Mouse (Mus musculus): ENCODE data around the gene Ripor3. TPM values are rescaled to one million over a fixed set of nuclear protein-coding genes. Genes with fewer than 3 reads are reported as not detected.
A peak's percentile ranks its signal among the peaks of the same experiment; 100 is the strongest.

Ripor3 gene
- polyA plus RNA-seq, 1 experiment from 2014 or later, result 8.4 TPM

DNA sequence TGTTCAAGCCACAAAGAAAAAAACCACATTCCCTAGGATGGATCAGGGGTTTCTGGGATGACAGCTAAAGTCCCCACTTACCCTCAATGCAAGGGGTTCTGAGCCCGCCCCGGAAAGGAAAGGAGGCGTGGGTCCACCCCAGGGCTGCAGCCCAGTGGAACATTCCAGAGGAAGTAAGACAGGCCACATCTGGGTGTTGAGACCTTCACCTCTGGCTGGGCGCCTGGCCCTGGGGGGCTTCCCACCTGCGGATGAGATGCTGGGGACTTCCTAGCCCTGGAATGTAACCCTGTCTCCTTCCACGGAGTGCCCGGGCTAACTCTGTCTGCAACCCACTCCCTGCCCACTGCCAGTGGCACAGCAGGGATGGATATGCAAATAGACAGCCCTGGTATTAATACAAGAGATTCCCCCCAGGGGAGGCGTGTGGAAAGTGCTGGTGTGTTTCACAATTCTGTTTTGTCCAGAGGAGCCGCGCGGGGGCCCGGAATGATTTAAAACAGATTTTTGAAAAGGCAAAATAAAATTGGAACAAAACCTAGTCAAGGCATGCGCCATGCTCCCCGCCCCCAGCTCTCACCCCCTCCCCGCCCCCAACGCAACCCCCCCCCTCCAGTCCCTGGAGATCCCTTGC, 38.7 kb upstream of the Ripor3 start:
- Histone ChIP-seq H3K27ac (replicated peaks) (peak overlapping the region; percentile 86), H3K4me1 (peaks cover 63% of the 10 kb centered on the region)
- 8% methylated on average over 16 of the region's 16 CpGs for WGBS

DNA sequence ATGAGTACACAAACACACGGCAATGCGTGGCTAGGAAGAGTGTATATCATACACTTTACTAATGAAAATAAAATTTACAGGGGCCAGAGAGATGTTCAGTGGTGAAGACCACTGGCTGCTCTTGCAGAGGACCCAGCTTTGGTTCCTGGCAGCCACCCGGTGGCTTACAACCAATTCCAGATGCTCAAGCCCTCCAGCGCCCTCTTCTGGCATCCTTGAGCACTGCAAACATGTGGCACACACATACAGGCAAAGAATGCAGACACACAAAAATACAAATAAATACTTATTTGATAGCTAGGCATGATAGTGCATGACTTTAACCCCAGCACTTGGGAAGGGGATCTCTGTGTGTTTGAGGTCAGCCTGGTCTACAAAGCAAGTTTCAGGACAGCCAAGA, 36.0 kb upstream of the Ripor3 start:
- ATAC-seq (ENCODE audit: insufficient number of reproducible peaks, low FRiP score, low TSS enrichment, low read depth), result no peak
- no peaks in the 10 kb centered on the region for H3K9me3 ChIP-seq (replicated peaks)
- H3K9ac ChIP-seq, result no peak overlapping the region
- peak overlapping the region; percentile 22; the same call in 1 of the 2 replicates for H3K4me2 ChIP-seq (replicated peaks)
- H3K27me3 ChIP-seq, result no peaks in the 10 kb centered on the region
- 67% methylated on average over 4 of the region's 4 CpGs for whole genome bisulfite sequencing
- H3K4me3 ChIP-seq (replicated peaks), result no peak overlapping the region
- H3K4me1 ChIP-seq, result peaks cover 77% of the 10 kb centered on the region
- H3K36me3 ChIP-seq, result no peaks in the 10 kb centered on the region
- peak overlapping the region; percentile 90 for H3K27ac ChIP-seq (replicated peaks)

More for the DNA sequence above, 38.7 kb upstream of the Ripor3 start:
- H3K4me3 ChIP-seq (replicated peaks), result peak overlapping the region; percentile 53
- no peaks in the 10 kb centered on the region for H3K36me3 ChIP-seq
- ATAC-seq (ENCODE audit: insufficient number of reproducible peaks, low FRiP score, low TSS enrichment, low read depth), result 0 out of 2 replicates have a peak, but pooled peaks have one; percentile 35
- H3K4me2 ChIP-seq (replicated peaks), result peak overlapping the region; percentile 90
- H3K9me3 ChIP-seq (replicated peaks), result no peaks in the 10 kb centered on the region
- no peak overlapping the region for H3K9ac ChIP-seq
- H3K27me3 ChIP-seq, result no peaks in the 10 kb centered on the region

- peak overlapping the region; percentile 22; the same call in 1 of the 2 replicates for H3K4me2 ChIP-seq (replicated peaks)
- no peak overlapping the region for H3K4me3 ChIP-seq (replicated peaks)
- peaks cover 71% of the 10 kb centered on the region for H3K4me1 ChIP-seq
- H3K27ac ChIP-seq (replicated peaks), result peak overlapping the region; percentile 90
- H3K9ac ChIP-seq, result no peak overlapping the region
- H3K27me3 ChIP-seq, result no peaks in the 10 kb centered on the region
- WGBS, result 7% methylated on average over 5 of the region's 5 CpGs
- ATAC-seq (ENCODE audit: insufficient number of reproducible peaks, low FRiP score, low TSS enrichment, low read depth), result peak; percentile 81
- H3K9me3 ChIP-seq (replicated peaks), result no peaks in the 10 kb centered on the region
- H3K36me3 ChIP-seq, result no peaks in the 10 kb centered on the region
Observed at GRCm38 (mm10) chr2:168045771-168046170, 35.4 kb upstream of the Ripor3 start.

DNA sequence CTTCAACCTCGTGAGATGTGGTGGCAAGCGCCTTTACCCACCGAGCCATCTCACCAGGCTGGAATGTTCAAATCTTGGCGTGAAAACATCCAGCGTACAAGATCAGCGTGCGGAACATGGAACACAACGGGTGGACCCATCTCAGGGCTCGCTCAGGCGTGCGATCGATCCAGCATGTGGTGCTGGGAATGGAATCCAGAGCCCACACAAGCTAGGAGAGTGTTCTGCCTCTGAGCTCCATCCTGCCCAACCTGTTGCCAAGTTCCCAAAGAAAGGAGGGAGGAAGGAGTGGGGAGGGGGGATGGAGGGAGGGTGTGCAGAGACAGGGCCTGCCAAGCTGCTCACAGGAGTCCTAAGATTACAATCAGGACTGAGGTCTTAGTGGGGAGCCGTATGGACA, 34.9 kb upstream of the Ripor3 start:
- Histone ChIP-seq H3K4me1 (peaks cover 67% of the 10 kb centered on the region), H3K4me3 (replicated peaks) (no peak overlapping the region), H3K4me2 (replicated peaks) (peak overlapping the region; percentile 22; the same call in 1 of the 2 replicates), H3K9me3 (replicated peaks) (no peaks in the 10 kb centered on the region), H3K27me3 (no peaks in the 10 kb centered on the region), H3K27ac (replicated peaks) (peak overlapping the region; percentile 90), H3K9ac (no peak overlapping the region), H3K36me3 (no peaks in the 10 kb centered on the region)
- peak; percentile 61 for ATAC-seq (ENCODE audit: insufficient number of reproducible peaks, low FRiP score, low TSS enrichment, low read depth)
- WGBS, result 50% methylated on average over 13 of the region's 13 CpGs

GRCm38 (mm10) chr2:168044681-168045287, 34.4 kb upstream of the Ripor3 start:
- no peak overlapping the region for H3K4me3 ChIP-seq (replicated peaks)
- no peaks in the 10 kb centered on the region for H3K9me3 ChIP-seq (replicated peaks)
- ATAC-seq (ENCODE audit: insufficient number of reproducible peaks, low FRiP score, low TSS enrichment, low read depth), result no peak
- peaks cover 61% of the 10 kb centered on the region for H3K4me1 ChIP-seq
- no peak overlapping the region for H3K4me2 ChIP-seq (replicated peaks)
- 72% methylated on average over 10 of the region's 10 CpGs for WGBS
- H3K36me3 ChIP-seq, result no peaks in the 10 kb centered on the region
- H3K27me3 ChIP-seq, result no peaks in the 10 kb centered on the region
- no peak overlapping the region for H3K9ac ChIP-seq
- peak overlapping the region; percentile 90 for H3K27ac ChIP-seq (replicated peaks)

DNA sequence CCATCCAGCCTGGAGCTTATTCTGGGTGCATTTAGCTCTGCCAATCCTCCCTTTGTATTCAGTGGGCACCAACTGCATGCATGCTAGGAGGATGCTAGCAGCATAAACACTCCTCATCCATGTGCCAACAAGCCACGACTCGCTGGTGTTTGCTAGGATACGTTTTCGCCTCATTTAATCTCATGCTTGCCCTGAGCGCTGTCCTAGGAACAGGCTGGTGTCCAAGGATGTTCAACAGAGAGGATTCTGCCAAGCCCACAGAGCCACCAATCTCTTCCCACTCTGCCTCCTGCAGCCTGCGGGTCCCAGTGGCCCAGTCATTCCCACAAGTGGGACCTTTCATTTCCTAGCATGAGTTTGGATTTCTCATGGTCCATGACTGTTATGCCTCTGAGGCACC, 31.6 kb upstream of the Ripor3 start:
- WGBS, result 63% methylated on average over 6 of the region's 6 CpGs
- Histone ChIP-seq H3K4me1 (peaks cover 44% of the 10 kb centered on the region), H3K27ac (replicated peaks) (no peak overlapping the region), H3K9me3 (replicated peaks) (no peaks in the 10 kb centered on the region), H3K4me2 (replicated peaks) (no peak overlapping the region), H3K4me3 (replicated peaks) (no peak overlapping the region), H3K36me3 (no peaks in the 10 kb centered on the region), H3K27me3 (no peaks in the 10 kb centered on the region), H3K9ac (no peak overlapping the region)
- ATAC-seq (ENCODE audit: insufficient number of reproducible peaks, low FRiP score, low TSS enrichment, low read depth), result no peak

DNA sequence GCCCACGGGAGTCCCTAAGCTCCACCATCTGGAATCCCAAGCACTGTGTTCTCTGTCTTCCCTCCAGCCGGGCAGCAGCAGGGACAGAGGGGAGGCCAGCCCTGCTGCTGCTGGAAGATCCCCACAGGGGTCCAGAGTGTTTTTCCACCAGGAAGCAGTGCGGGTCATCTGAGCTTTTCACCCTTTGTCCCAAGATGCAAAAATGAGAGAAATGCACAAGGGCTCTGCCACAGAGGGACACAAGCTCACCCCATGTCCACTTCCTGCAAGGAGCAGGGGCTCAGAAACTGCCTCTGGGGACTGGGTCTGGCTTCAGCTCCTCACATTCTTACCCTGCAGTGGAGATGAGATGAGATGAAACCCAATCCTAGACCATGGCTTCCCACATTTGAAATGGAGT, 30.3 kb upstream of the Ripor3 start:
- no peaks in the 10 kb centered on the region for H3K36me3 ChIP-seq
- H3K27me3 ChIP-seq, result no peaks in the 10 kb centered on the region
- WGBS, result 41% methylated on average over 3 of the region's 3 CpGs
- H3K4me1 ChIP-seq, result peaks cover 38% of the 10 kb centered on the region
- ATAC-seq (ENCODE audit: insufficient number of reproducible peaks, low FRiP score, low TSS enrichment, low read depth), result no peak
- H3K4me2 ChIP-seq (replicated peaks), result no peak overlapping the region
- no peak overlapping the region for H3K27ac ChIP-seq (replicated peaks)
- H3K9ac ChIP-seq, result no peak overlapping the region
- H3K4me3 ChIP-seq (replicated peaks), result no peak overlapping the region
- H3K9me3 ChIP-seq (replicated peaks), result no peaks in the 10 kb centered on the region

- no peak for ATAC-seq (ENCODE audit: insufficient number of reproducible peaks, low FRiP score, low TSS enrichment, low read depth)
- 34% methylated on average over 3 of the region's 3 CpGs for WGBS
- no peak overlapping the region for H3K27ac ChIP-seq (replicated peaks)
Observed at GRCm38 (mm10) chr2:168037063-168037462, 26.6 kb upstream of the Ripor3 start.

DNA sequence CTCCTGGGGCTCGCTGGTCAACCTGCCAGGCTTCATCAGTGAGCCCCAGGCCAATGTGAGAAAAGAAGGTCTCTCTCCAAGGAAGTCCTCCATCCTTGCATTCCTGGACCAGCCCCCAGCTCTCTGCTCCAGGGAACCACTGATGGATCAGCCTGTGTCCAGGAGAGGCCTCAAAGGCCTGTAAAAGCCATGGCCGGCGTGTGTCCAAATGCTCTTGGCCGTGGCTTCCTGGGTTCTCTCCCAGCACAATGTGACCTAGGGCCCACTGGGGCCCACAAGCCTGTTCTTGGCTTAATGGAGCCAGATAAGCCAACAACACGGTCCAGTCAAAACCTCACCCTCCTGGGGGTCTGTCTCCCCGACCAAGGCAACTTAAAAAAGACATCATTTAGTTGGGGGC, 25.5 kb upstream of the Ripor3 start:
- Histone ChIP-seq H3K4me1 (peaks cover 14% of the 10 kb centered on the region), H3K27ac (replicated peaks) (no peak overlapping the region), H3K4me2 (replicated peaks) (no peak overlapping the region), H3K4me3 (replicated peaks) (no peak overlapping the region), H3K9ac (no peak overlapping the region), H3K36me3 (no peaks in the 10 kb centered on the region), H3K27me3 (no peaks in the 10 kb centered on the region), H3K9me3 (replicated peaks) (no peaks in the 10 kb centered on the region)
- no peak for ATAC-seq (ENCODE audit: insufficient number of reproducible peaks, low FRiP score, low TSS enrichment, low read depth)
- 85% methylated on average over 6 of the region's 6 CpGs for WGBS

More at GRCm38 (mm10) chr2:168037063-168037462, 26.6 kb upstream of the Ripor3 start:
- Histone ChIP-seq H3K4me2 (replicated peaks) (no peak overlapping the region), H3K36me3 (no peaks in the 10 kb centered on the region), H3K4me3 (replicated peaks) (no peak overlapping the region), H3K9me3 (replicated peaks) (no peaks in the 10 kb centered on the region), H3K4me1 (peaks cover 12% of the 10 kb centered on the region), H3K27me3 (no peaks in the 10 kb centered on the region), H3K9ac (no peak overlapping the region)

DNA sequence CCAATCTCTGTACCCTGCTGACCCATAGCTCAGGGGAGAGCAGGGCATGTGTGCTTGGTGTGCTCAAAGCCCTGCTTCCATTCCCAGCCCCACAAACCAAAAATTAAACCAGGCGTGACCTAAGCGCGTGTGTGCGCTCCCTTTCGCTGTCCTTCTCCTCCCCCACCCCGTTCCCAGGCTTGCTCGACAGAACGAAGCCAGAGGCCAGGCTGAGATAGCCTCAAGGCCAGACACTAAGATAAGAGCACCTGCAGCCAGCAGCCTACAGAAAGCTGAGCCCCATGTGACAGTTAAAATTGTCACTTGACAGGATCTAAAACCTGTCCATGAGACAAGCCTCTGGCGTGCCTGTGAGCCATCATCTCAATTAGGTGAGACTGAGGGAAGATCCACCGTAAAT, 23.5 kb upstream of the Ripor3 start:
- no peak for ATAC-seq (ENCODE audit: insufficient number of reproducible peaks, low FRiP score, low TSS enrichment, low read depth)
- no peak overlapping the region for H3K27ac ChIP-seq (replicated peaks)
- 59% methylated on average over 10 of the region's 10 CpGs for WGBS
- H3K9ac ChIP-seq, result no peak overlapping the region
- H3K4me1 ChIP-seq, result peaks cover 14% of the 10 kb centered on the region
- H3K36me3 ChIP-seq, result no peaks in the 10 kb centered on the region
- H3K9me3 ChIP-seq (replicated peaks), result no peaks in the 10 kb centered on the region
- no peak overlapping the region for H3K4me2 ChIP-seq (replicated peaks)
- H3K27me3 ChIP-seq, result no peaks in the 10 kb centered on the region
- H3K4me3 ChIP-seq (replicated peaks), result no peak overlapping the region

GRCm38 (mm10) chr2:168031842-168032241, 21.4 kb upstream of the Ripor3 start:
- Histone ChIP-seq H3K4me3 (replicated peaks) (no peak overlapping the region), H3K4me2 (replicated peaks) (no peak overlapping the region), H3K27me3 (no peaks in the 10 kb centered on the region), H3K27ac (replicated peaks) (no peak overlapping the region), H3K9me3 (replicated peaks) (peaks cover 4% of the 10 kb centered on the region; the same call in 1 of the 2 replicates), H3K9ac (no peak overlapping the region), H3K36me3 (no peaks in the 10 kb centered on the region), H3K4me1 (peaks cover 13% of the 10 kb centered on the region)
- 85% methylated on average over 2 of the region's 2 CpGs for WGBS
- no peak for ATAC-seq (ENCODE audit: insufficient number of reproducible peaks, low FRiP score, low TSS enrichment, low read depth)

- no peak overlapping the region for H3K4me3 ChIP-seq (replicated peaks)
- no peaks in the 10 kb centered on the region for H3K36me3 ChIP-seq
- H3K27me3 ChIP-seq, result no peaks in the 10 kb centered on the region
- 96% methylated on average over 3 of the region's 3 CpGs for WGBS
- no peak overlapping the region for H3K9ac ChIP-seq
- peaks cover 27% of the 10 kb centered on the region for H3K4me1 ChIP-seq
- ATAC-seq (ENCODE audit: insufficient number of reproducible peaks, low FRiP score, low TSS enrichment, low read depth), result no peak
- no peak overlapping the region for H3K27ac ChIP-seq (replicated peaks)
- no peak overlapping the region for H3K4me2 ChIP-seq (replicated peaks)
- H3K9me3 ChIP-seq (replicated peaks), result peaks cover 4% of the 10 kb centered on the region; the same call in 1 of the 2 replicates
Observed at GRCm38 (mm10) chr2:168028376-168028775, 18.0 kb upstream of the Ripor3 start.

All from embryonic facial prominence, embryonic 15.5 days (tissue).